Mouse (Mus musculus) layer of hippocampus, postnatal 36 days (tissue): Measurements from ENCODE around the gene Opalin. TPM values are rescaled to one million over a fixed set of nuclear protein-coding genes. Genes with fewer than 3 reads are reported as not detected.

Experiments
- DNase-seq, 2 experiments: peaks; one replicate each; pipeline ENCODE4 v3.0.0; 2022
- total RNA-seq, 2 experiments: library from RNA; stranded (reverse); gene quantifications; 2 replicates each; pipeline ENCODE4 v1.2.3; 2021

Gene Opalin
- total RNA-seq, 2 experiments from 2014 or later = 11.6 to 16.6 TPM

GRCm38 (mm10) chr19:41071500-41071899 lies 5.4 kb downstream of the Opalin start:
- peak; percentile 88 to 89 for DNase-seq

- DNase-seq = no peak
Measured at GRCm38 (mm10) chr19:41054702-41055101, 22.2 kb downstream of the Opalin start.

GRCm38 (mm10) chr19:41053530-41053929 lies 23.4 kb downstream of the Opalin start:
- no peak for DNase-seq

GRCm38 (mm10) chr19:41052247-41052646 lies 24.7 kb downstream of the Opalin start:
- no peak for DNase-seq

GRCm38 (mm10) chr19:41051714-41052113 lies 25.2 kb downstream of the Opalin start:
- DNase-seq = no peak

GRCm38 (mm10) chr19:41048187-41048559 lies 28.7 kb downstream of the Opalin start:
- DNase-seq = no peak

GRCm38 (mm10) chr19:41047437-41048186 lies 29.3 kb downstream of the Opalin start:
- DNase-seq = no peak

GRCm38 (mm10) chr19:41045091-41045770 lies 31.7 kb downstream of the Opalin start:
- no peak for DNase-seq

- no peak for DNase-seq
Measured at GRCm38 (mm10) chr19:41039110-41039509, 37.8 kb downstream of the Opalin start.

GRCm38 (mm10) chr19:41035809-41036551 lies 40.9 kb downstream of the Opalin start:
- no peak for DNase-seq

GRCm38 (mm10) chr19:41031869-41032268 lies 45.0 kb downstream of the Opalin start:
- no peak for DNase-seq

GRCm38 (mm10) chr19:41031009-41031408 lies 45.9 kb downstream of the Opalin start:
- no peak for DNase-seq

GRCm38 (mm10) chr19:41030161-41030560 lies 46.8 kb downstream of the Opalin start:
- DNase-seq = no peak

- DNase-seq = no peak
Measured at GRCm38 (mm10) chr19:41029219-41029618, 47.7 kb downstream of the Opalin start, which contains the start of gene Dntt. Gene Dntt, plus strand, starts transcription at chr19:41029275.

GRCm38 (mm10) chr19:41027601-41028000 lies 49.3 kb downstream of the Opalin start:
- no peak for DNase-seq

GRCm38 (mm10) chr19:41027024-41027423 lies 49.9 kb downstream of the Opalin start:
- no peak for DNase-seq

GRCm38 (mm10) chr19:41026551-41026950 lies 50.4 kb downstream of the Opalin start:
- no peak for DNase-seq

- no peak for DNase-seq
Measured at GRCm38 (mm10) chr19:41022244-41022643, 54.7 kb downstream of the Opalin start.

- DNase-seq = no peak
Measured at GRCm38 (mm10) chr19:41020537-41020936, 56.4 kb downstream of the Opalin start.

GRCm38 (mm10) chr19:41019164-41019675 lies 57.7 kb downstream of the Opalin start:
- no peak for DNase-seq

GRCm38 (mm10) chr19:41015951-41016716 lies 60.8 kb downstream of the Opalin start:
- DNase-seq = peak in 1 of 2 experiments; percentile 56

GRCm38 (mm10) chr19:41014003-41014402 lies 62.9 kb downstream of the Opalin start:
- DNase-seq = no peak
